8 mouse cellular contexts compared by ENCODE assay signal in genomic region chr13:55471156-55471818, GRCm38 (mm10). TPM values are rescaled to one million over a fixed set of nuclear protein-coding genes. Genes with fewer than 3 reads are reported as not detected.
DNase-seq lines count a peak whose midpoint lies in the region; ATAC-seq lines count a peak whose summit lies in the region.

No protein-coding gene starts in this region.

- 1% methylated on average over 52 of the region's 54 CpGs for WGBS in hindbrain, embryonic 11.5 days

- peak; percentile 84 for DNase-seq in R1 (ENCODE audit: low read depth, low spot score)
- peak; percentile 83 for DNase-seq in cerebellum, adult 8-10 months
- peak; percentile 94 for DNase-seq in forelimb bud, embryonic 11.5 days (ENCODE audit: low read depth, low spot score)
- peak; percentile 97 for DNase-seq in hindbrain, embryonic 11.5 days (ENCODE audit: low spot score)
- peak; percentile 64 to 69 for DNase-seq in left cerebral cortex, adult 8-10 months (ENCODE audit: low spot score in 2 of 2)
- peak; percentile 90 to 91 for DNase-seq in right cerebral cortex, postnatal 10 days (ENCODE audit: low spot score in 2 of 2)
- DNase-seq in urinary bladder, postnatal 4 days (ENCODE audit: low spot score in 2 of 2): peak; percentile 79 to 89

- peaks cover 3% of the 10 kb centered on the region; the same call in 1 of the 2 replicates for H3K27me3 ChIP-seq in hindbrain, embryonic 11.5 days (ENCODE audit: control insufficient read depth, insufficient read depth, low read length)
- peaks cover 99% of the 10 kb centered on the region for H3K27me3 ChIP-seq in megakaryocyte, embryonic 14.5 days (replicated peaks)

- H3K4me3 ChIP-seq in hindbrain, embryonic 11.5 days (ENCODE audit: low read depth, low read length): peak overlapping the region; percentile 49
- H3K4me3 ChIP-seq in megakaryocyte, embryonic 14.5 days (replicated peaks): peak overlapping the region; percentile 94

- H3K4me2 ChIP-seq in hindbrain, embryonic 11.5 days (replicated peaks; ENCODE audit: low read depth, low read length): peak overlapping the region; percentile 99

- H3K9ac ChIP-seq in hindbrain, embryonic 11.5 days (ENCODE audit: low read depth, low read length): peak overlapping the region; percentile 83

- peaks cover 9% of the 10 kb centered on the region for H3K36me3 ChIP-seq in hindbrain, embryonic 11.5 days (ENCODE audit: control insufficient read depth, insufficient read depth, low read length)
- no peaks in the 10 kb centered on the region for H3K36me3 ChIP-seq in megakaryocyte, embryonic 14.5 days (replicated peaks; ENCODE audit: low read length)

- H3K9me3 ChIP-seq in hindbrain, embryonic 11.5 days (ENCODE audit: control insufficient read depth, low read length): no peaks in the 10 kb centered on the region
- H3K9me3 ChIP-seq in megakaryocyte, embryonic 14.5 days: peaks cover 12% of the 10 kb centered on the region

- peak overlapping the region; percentile 89 for H3K27ac ChIP-seq in hindbrain, embryonic 11.5 days (ENCODE audit: low read depth, low read length)

- ATAC-seq in hindbrain, embryonic 11.5 days (ENCODE audit: low FRiP score): peak; percentile 65

- peaks cover 42% of the 10 kb centered on the region for H3K4me1 ChIP-seq in hindbrain, embryonic 11.5 days (replicated peaks; ENCODE audit: control insufficient read depth, insufficient read depth, low read length)
- peaks cover 54% of the 10 kb centered on the region for H3K4me1 ChIP-seq in megakaryocyte, embryonic 14.5 days

RNA-seq across cellular contexts. Expression of gene Prr7, which starts 7.2 kb away (rescaled TPM):
- polyA plus RNA-seq in hindbrain, embryonic 11.5 days (2014; fragmentation: Nextera tagmentation; extraction: Ambion mirVana): 2.4 and 2.5 TPM in 2 replicates
- 10 to 100 TPM; 50.8 to 62.7 (median 59.7) TPM for total RNA-seq in left cerebral cortex, adult 8-10 months (2022)
- polyA plus RNA-seq in megakaryocyte, embryonic 14.5 days (2012; ENCODE audit: insufficient read depth, low replicate concordance): 5.3 and 21.1 TPM in 2 replicates

RNA-seq across cellular contexts. Expression of gene Dbn1, which starts 16.6 kb away (rescaled TPM):
- 277 and 314 TPM in 2 replicates for polyA plus RNA-seq in hindbrain, embryonic 11.5 days (2014; fragmentation: Nextera tagmentation; extraction: Ambion mirVana)
- total RNA-seq in left cerebral cortex, adult 8-10 months (2022): 100 to 1,000 TPM; 216 to 253 (median 234) TPM
- polyA plus RNA-seq in megakaryocyte, embryonic 14.5 days (2012; ENCODE audit: insufficient read depth, low replicate concordance): 1.8 and 5.0 TPM in 2 replicates

RNA-seq across cellular contexts. Expression of gene Grk6, which starts 26.4 kb away (rescaled TPM):
- 37.6 and 52.3 TPM in 2 replicates for polyA plus RNA-seq in hindbrain, embryonic 11.5 days (2014; fragmentation: Nextera tagmentation; extraction: Ambion mirVana)
- 10 to 100 TPM; 60.0 to 65.3 (median 61.9) TPM for total RNA-seq in left cerebral cortex, adult 8-10 months (2022)
- 33.8 and 54.2 TPM in 2 replicates for polyA plus RNA-seq in megakaryocyte, embryonic 14.5 days (2012; ENCODE audit: insufficient read depth, low replicate concordance)

RNA-seq across cellular contexts. Expression of gene Pdlim7, which starts 42.2 kb away (rescaled TPM):
- polyA plus RNA-seq in hindbrain, embryonic 11.5 days (2014; fragmentation: Nextera tagmentation; extraction: Ambion mirVana): 135 and 152 TPM in 2 replicates
- 10 to 100 TPM; 78.3 to 93.8 (median 85.9) TPM for total RNA-seq in left cerebral cortex, adult 8-10 months (2022)
- 681 and 731 TPM in 2 replicates for polyA plus RNA-seq in megakaryocyte, embryonic 14.5 days (2012; ENCODE audit: insufficient read depth, low replicate concordance)

RNA-seq across cellular contexts. Expression of gene F12, which starts 44.7 kb away (rescaled TPM):
- 0.28 TPM in 1 of 2 replicates, not detected in the other for polyA plus RNA-seq in hindbrain, embryonic 11.5 days (2014; fragmentation: Nextera tagmentation; extraction: Ambion mirVana)
- total RNA-seq in left cerebral cortex, adult 8-10 months (2022): under 1 TPM; 0.39 to 0.98 (median 0.75) TPM
- 0.54 TPM in 1 of 2 replicates, not detected in the other for polyA plus RNA-seq in megakaryocyte, embryonic 14.5 days (2012; ENCODE audit: insufficient read depth, low replicate concordance)

Comparison
In these comparisons a context has a peak if more than half of its experiments do, and no peak if none do; other contexts are left out.
1. Peak in every context shown above with its lines: DNase-seq, ATAC-seq, H3K4me3 ChIP-seq and H3K27ac ChIP-seq.
2. RNA of gene Dbn1, which starts 16.6 kb away (polyA plus RNA-seq): 277 to 314 TPM in hindbrain, embryonic 11.5 days; 1.8 to 5.0 TPM in megakaryocyte, embryonic 14.5 days; every median in the first group is over 10 times any median in the second.